Mouse (Mus musculus) heart, embryonic 12.5 days (tissue): ENCODE measurements around the gene Jmjd4. TPM values are rescaled to one million over a fixed set of nuclear protein-coding genes. Genes with fewer than 3 reads are reported as not detected.

Experiments used
- ATAC-seq: fragments of 200-750 bp; cut with Nextera tagmentation; 2 replicates; pipeline ENCODE4 v1.8.0; 2017; ENCODE audit warnings: moderate TSS enrichment, moderate library complexity; ENCODE audit not compliant: insufficient number of reproducible peaks, low FRiP score
- H3K27ac ChIP-seq: fragments of 300-500 bp; sonication (generic); 2 replicates; pipeline ENCODE4 v1.5.1; 2016; ENCODE audit warnings: mild to moderate bottlenecking, moderate library complexity; ENCODE audit not compliant: poor library complexity, severe bottlenecking
- H3K27me3 ChIP-seq: fragments of 300-500 bp; sonication (generic); replicated peaks from 2 replicates; pipeline ENCODE4 v1.6.1; 2016; ENCODE audit warnings: mild to moderate bottlenecking, moderate library complexity
- H3K36me3 ChIP-seq: fragments of 300-500 bp; sonication (generic); 2 replicates; pipeline ENCODE4 v1.6.1; 2016; ENCODE audit warnings: mild to moderate bottlenecking, moderate library complexity
- H3K4me1 ChIP-seq: fragments of 300-500 bp; sonication (generic); replicated peaks from 2 replicates; pipeline ENCODE4 v1.6.1; 2016; ENCODE audit warnings: mild to moderate bottlenecking
- H3K4me2 ChIP-seq: fragments of 300-500 bp; sonication (generic); 2 replicates; pipeline ENCODE4 v1.6.1; 2016; ENCODE audit warnings: mild to moderate bottlenecking, moderate library complexity
- H3K4me3 ChIP-seq: fragments of 300-500 bp; sonication (generic); 2 replicates; pipeline ENCODE4 v1.5.1; 2016; ENCODE audit warnings: mild to moderate bottlenecking
- H3K9ac ChIP-seq: fragments of 300-500 bp; sonication (generic); 2 replicates; pipeline ENCODE4 v1.6.1; 2016; ENCODE audit warnings: mild to moderate bottlenecking, moderate library complexity
- H3K9me3 ChIP-seq: fragments of 300-500 bp; sonication (generic); replicated peaks from 2 replicates; pipeline ENCODE4 v1.6.1; 2016; ENCODE audit warnings: mild to moderate bottlenecking, moderate library complexity
- WGBS: fragments of 180-500 bp; shearing (Covaris S2); methylation state at CpG from one replicate; pipeline ENCODE4 v1.1.7; 2016; 5-methylcytosine and 5-hydroxymethylcytosine counted together
- polyA plus RNA-seq: library from polyadenylated mRNA; unstranded; fragments of >200 nt; fragmentation: Nextera tagmentation; extraction: Ambion mirVana; gene quantifications from 2 replicates; pipeline ENCODE4 v1.2.1, GENCODE M21; 2016

Gene Jmjd4
- polyA plus RNA-seq, 1 experiment from 2014 or later: 11.7 TPM

DNA sequence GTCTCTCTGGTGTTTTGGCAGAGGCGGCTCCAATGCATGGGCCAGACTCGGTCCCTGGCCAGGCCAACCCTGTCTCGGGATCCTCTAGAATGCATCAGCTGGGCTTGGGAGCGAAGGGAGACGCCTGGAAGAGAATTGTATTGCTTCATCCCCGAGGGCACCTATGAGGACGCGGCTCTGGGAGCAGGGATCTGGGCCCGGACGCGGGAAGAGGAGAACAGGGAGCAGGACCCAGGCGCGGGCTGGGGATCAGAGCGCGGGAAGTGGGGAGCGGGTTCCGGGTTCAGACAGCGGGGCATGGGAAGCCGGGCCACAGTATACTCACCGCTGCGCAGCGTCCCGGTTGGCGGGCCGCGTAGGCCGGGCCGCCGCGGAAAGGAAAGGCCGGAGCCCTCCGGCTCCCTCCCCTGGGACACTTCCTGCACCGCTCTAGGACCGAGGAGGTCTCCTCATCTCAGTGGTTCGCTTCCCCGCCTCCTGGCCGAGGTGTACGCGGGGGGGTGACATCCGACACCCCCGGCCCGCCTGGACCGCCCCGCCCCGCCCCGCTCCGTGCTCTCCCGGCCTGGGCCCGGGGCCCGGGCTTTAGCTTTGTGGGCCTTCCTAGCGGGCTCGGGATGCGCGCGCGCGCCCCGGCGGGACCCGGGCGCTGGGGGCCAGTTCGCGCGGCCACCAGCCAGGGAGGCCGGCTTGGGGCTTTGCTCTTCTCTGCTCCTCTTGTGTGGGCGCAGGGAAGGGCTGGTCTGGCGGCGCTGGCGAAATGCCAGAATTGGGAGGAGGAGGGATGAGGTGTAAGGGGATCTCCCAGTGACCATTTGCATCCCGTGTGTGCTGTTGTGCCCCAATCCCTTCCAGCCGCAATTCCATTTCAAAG lies 56.2 kb downstream of the Jmjd4 start:
- ATAC-seq: peak; percentile 94
- H3K36me3 ChIP-seq: peaks cover 37% of the 10 kb centered on the region

DNA sequence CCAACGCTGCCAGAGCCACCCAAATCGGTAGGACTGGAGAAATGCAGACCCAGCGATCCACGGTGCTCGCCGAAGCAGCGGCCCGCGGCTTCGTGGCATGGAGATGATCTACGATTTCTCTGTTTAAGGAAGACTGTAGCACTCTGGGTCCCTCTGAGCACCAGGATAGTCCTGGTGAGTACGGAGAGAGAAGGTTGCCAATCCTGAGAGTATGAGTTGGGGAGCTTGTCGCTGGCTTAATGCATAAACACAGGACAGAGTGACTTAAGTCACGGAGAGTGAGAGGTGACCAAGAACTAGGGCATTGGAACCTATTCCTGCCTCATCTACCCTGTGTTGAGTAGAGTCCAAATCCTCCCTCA lies 56.8 kb downstream of the Jmjd4 start:
- under 1% methylated on average over 14 of the region's 14 CpGs for WGBS
- peak; percentile 15 for ATAC-seq

More for the DNA sequence above, 56.2 kb downstream of the Jmjd4 start:
- Histone ChIP-seq H3K27ac (peak overlapping the region; percentile 89), H3K27me3 (no peaks in the 10 kb centered on the region), H3K4me3 (peak overlapping the region; percentile 82), H3K4me1 (peaks cover 16% of the 10 kb centered on the region), H3K9ac (peak overlapping the region; percentile 94), H3K9me3 (no peaks in the 10 kb centered on the region), H3K4me2 (peak overlapping the region; percentile 87)
- under 1% methylated on average over 66 of the region's 71 CpGs for WGBS

More for the DNA sequence above, 56.8 kb downstream of the Jmjd4 start:
- Histone ChIP-seq H3K9ac (peak overlapping the region; percentile 94), H3K27ac (peak overlapping the region; percentile 89), H3K27me3 (no peaks in the 10 kb centered on the region), H3K4me1 (peaks cover 16% of the 10 kb centered on the region), H3K36me3 (peaks cover 31% of the 10 kb centered on the region), H3K4me2 (peak overlapping the region; percentile 87), H3K9me3 (no peaks in the 10 kb centered on the region), H3K4me3 (peak overlapping the region; percentile 82)

Other genes starting within 250 kb of the Jmjd4 start
- gene Mrpl55, start 247.6 kb upstream of the Jmjd4 start, polyA plus RNA-seq: 87.6 and 94.3 TPM in 2 replicates
- 23.2 and 25.0 TPM in 2 replicates for gene 2310033P09Rik, start 241.7 kb upstream of the Jmjd4 start, polyA plus RNA-seq
- 609 and 632 TPM in 2 replicates for gene Arf1, start 221.8 kb upstream of the Jmjd4 start, polyA plus RNA-seq
- 0.08 TPM in 1 of 2 replicates, not detected in the other for gene Wnt3a, start 159.3 kb upstream of the Jmjd4 start, polyA plus RNA-seq
- gene Wnt9a, start 143.1 kb upstream of the Jmjd4 start, polyA plus RNA-seq: 4.5 and 5.0 TPM in 2 replicates
- gene Prss38, start 74.4 kb upstream of the Jmjd4 start, polyA plus RNA-seq: not detected in 2 replicates
- gene Snap47, start 1.1 kb downstream of the Jmjd4 start, polyA plus RNA-seq: 107 and 108 TPM in 2 replicates
- 5.2 and 6.2 TPM in 2 replicates for gene Zfp867, start 22.4 kb downstream of the Jmjd4 start, polyA plus RNA-seq
- gene Zkscan17, start 76.7 kb downstream of the Jmjd4 start, polyA plus RNA-seq: 18.1 and 18.4 TPM in 2 replicates
- 0.08 and 0.09 TPM in 2 replicates for gene Nlrp3, start 91.5 kb downstream of the Jmjd4 start, polyA plus RNA-seq
- gene Olfr222, start 126.2 kb downstream of the Jmjd4 start, polyA plus RNA-seq: not detected in 2 replicates
- not detected in 2 replicates for gene Olfr223, start 143.2 kb downstream of the Jmjd4 start, polyA plus RNA-seq
- gene Mprip, start 211.3 kb downstream of the Jmjd4 start, polyA plus RNA-seq: 79.5 and 79.8 TPM in 2 replicates